Mouse (Mus musculus) limb, embryonic 14.5 days (tissue): ENCODE results near the gene Shroom4. TPM values are rescaled to one million over a fixed set of nuclear protein-coding genes. Genes with fewer than 3 reads are reported as not detected.
A peak's percentile ranks its signal among the peaks of the same experiment; 100 is the strongest.

Experiments
- ATAC-seq: fragments of 200-750 bp; cut with Nextera tagmentation; 2 replicates; pipeline ENCODE4 v1.8.0; 2017; ENCODE audit warnings: low read depth, moderate number of reproducible peaks, moderate TSS enrichment; ENCODE audit not compliant: low FRiP score
- DNase-seq: peaks from one replicate; pipeline ENCODE4 v3.0.0-alpha.2; 2015; ENCODE audit warnings: low spot score
- H3K27ac ChIP-seq: fragments of 300-500 bp; sonication (generic); replicated peaks from 2 replicates; pipeline ENCODE4 v1.5.1; 2014; ENCODE audit warnings: low read depth, mild to moderate bottlenecking, low read length, moderate library complexity, mixed read lengths
- H3K27me3 ChIP-seq: fragments of 300-500 bp; sonication (generic); 2 replicates; pipeline ENCODE4 v1.6.1; 2014; ENCODE audit warnings: low read length, mixed read lengths; ENCODE audit not compliant: control insufficient read depth, insufficient read depth
- H3K36me3 ChIP-seq: fragments of 300-500 bp; sonication (generic); 2 replicates; pipeline ENCODE4 v1.6.1; 2014; ENCODE audit warnings: mild to moderate bottlenecking, low read length, moderate library complexity, mixed read lengths; ENCODE audit not compliant: control insufficient read depth, insufficient read depth
- H3K4me1 ChIP-seq: fragments of 300-500 bp; sonication (generic); 2 replicates; pipeline ENCODE4 v1.6.1; 2014; ENCODE audit warnings: antibody characterized with exemption, low read length, mixed read lengths; ENCODE audit not compliant: control insufficient read depth, insufficient read depth
- H3K4me2 ChIP-seq: fragments of 300-500 bp; sonication (generic); replicated peaks from 2 replicates; pipeline ENCODE4 v1.6.1; 2014; ENCODE audit warnings: low read depth, mild to moderate bottlenecking, low read length, moderate library complexity; ENCODE audit not compliant: severe bottlenecking
- H3K4me3 ChIP-seq: fragments of 300-500 bp; sonication (generic); replicated peaks from 2 replicates; pipeline ENCODE4 v1.5.1; 2014; ENCODE audit warnings: low read length
- H3K9ac ChIP-seq: fragments of 300-500 bp; sonication (generic); 2 replicates; pipeline ENCODE4 v1.6.1; 2014; ENCODE audit warnings: mild to moderate bottlenecking, low read depth, low read length, moderate library complexity; ENCODE audit not compliant: severe bottlenecking
- H3K9me3 ChIP-seq: fragments of 300-500 bp; sonication (generic); 2 replicates; pipeline ENCODE4 v1.6.1; 2016; ENCODE audit warnings: low read length; ENCODE audit not compliant: control insufficient read depth
- POLR2A ChIP-seq: fragments of 200-500 bp; IDR thresholded peaks from 2 replicates; pipeline ENCODE4 v1.8.0; 2012; ENCODE audit warnings: inconsistent platforms, mild to moderate bottlenecking, moderate library complexity, borderline replicate concordance; ENCODE audit not compliant: insufficient read depth, insufficient read length; ENCODE audit errors: extremely low read depth
- WGBS: fragments of 180-500 bp; shearing (Covaris S2); extraction: QIAGEN DNeasy Blood & Tissue Kit; methylation state at CpG from one replicate; pipeline ENCODE4 v1.1.7; 2014; 5-methylcytosine and 5-hydroxymethylcytosine counted together
- polyA plus RNA-seq, 2 experiments: library from polyadenylated mRNA; depleted of rRNA in 1 of 2; stranded (reverse) in 1 of 2; unstranded in 1 of 2; fragments of >200 nt; fragmentation: Nextera tagmentation in 1 of 2; extraction: Ambion mirVana in 1 of 2; gene quantifications; 2 replicates each; pipeline versions ENCODE4 v1.2.1 to v1.2.3; 2012 to 2014

Shroom4 gene
- polyA plus RNA-seq, 2 experiments = 6.8 to 7.3 TPM

DNA sequence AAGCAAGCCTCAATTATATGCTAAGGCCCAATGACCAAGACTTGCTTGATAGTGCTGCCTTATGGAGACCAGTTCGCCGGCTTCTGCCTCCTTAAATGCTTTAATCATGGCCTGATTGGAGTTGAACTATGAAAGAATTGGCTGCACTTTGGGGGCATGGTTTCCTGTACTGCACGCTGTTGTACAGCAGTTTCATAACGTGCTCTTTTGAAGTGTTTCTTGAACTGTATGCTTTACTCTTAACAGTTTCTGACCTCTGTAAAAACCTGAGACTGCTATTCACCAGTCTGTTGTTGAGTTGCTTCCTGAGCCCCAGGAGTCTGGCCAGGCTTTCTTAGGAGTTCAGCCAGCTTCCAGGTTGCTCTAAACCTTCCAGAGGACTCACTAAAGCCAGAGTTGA lies 90.8 kb downstream of the Shroom4 start:
- Histone ChIP-seq H3K36me3 (no peaks in the 10 kb centered on the region), H3K9me3 (no peaks in the 10 kb centered on the region), H3K27ac (no peak overlapping the region), H3K4me1 (no peaks in the 10 kb centered on the region), H3K9ac (no peak overlapping the region), H3K27me3 (no peaks in the 10 kb centered on the region), H3K4me2 (no peak overlapping the region), H3K4me3 (no peak overlapping the region)
- no peak for ATAC-seq
- no peak for DNase-seq
- no peak for TF ChIP-seq POLR2A
- 51% methylated on average over 4 of the region's 4 CpGs for WGBS

DNA sequence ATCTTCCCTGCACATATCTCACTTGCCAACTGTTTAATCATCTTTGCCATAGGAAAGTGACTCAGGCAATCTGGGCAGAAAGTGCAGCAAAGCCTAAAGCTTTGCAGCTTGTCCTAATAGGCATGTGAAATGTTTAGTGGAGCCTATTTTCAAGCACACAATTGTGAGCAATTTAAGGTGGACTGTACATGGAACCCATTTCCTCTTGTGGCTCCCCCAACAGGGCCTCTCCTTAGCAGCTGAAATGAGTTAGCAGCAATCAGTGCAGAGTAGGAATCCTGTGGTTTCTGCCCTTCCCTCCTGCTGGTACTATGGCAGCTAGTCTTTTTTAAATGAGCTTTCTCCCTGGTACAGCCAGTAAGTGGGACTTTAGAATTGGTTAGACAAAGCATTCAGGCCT lies 95.8 kb downstream of the Shroom4 start:
- no peaks in the 10 kb centered on the region for H3K27me3 ChIP-seq
- no peak overlapping the region for H3K4me2 ChIP-seq
- DNase-seq (peak; percentile 20), ATAC-seq (no peak)
- H3K36me3 ChIP-seq = no peaks in the 10 kb centered on the region
- H3K4me3 ChIP-seq = no peak overlapping the region
- H3K9me3 ChIP-seq = no peaks in the 10 kb centered on the region
- peaks cover 8% of the 10 kb centered on the region; the same call in 1 of the 2 replicates for H3K4me1 ChIP-seq
- TF ChIP-seq POLR2A = no peak
- no peak overlapping the region for H3K27ac ChIP-seq
- no peak overlapping the region for H3K9ac ChIP-seq

DNA sequence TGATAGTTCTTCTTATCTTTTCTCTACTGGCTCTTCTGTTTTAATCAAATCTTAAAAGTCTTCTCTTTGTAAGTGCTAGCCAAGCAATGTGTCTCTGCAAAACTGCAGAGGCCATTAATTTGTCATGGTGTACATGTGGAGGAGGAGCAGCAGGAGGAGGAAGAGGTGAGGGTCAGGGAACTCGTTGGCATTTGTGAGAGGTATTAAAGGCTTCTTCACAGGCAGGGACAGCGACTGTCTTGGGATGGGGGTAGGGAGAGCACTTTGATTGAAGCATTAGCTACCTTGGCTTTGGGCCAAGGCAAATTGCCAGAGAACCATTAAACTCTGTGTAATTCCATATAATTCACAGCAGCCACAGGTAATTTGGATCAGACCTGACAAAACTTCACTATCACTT lies 96.7 kb downstream of the Shroom4 start:
- TF ChIP-seq POLR2A = no peak
- Histone ChIP-seq H3K27ac (no peak overlapping the region), H3K4me2 (no peak overlapping the region), H3K9me3 (no peaks in the 10 kb centered on the region), H3K27me3 (no peaks in the 10 kb centered on the region), H3K4me3 (no peak overlapping the region), H3K9ac (no peak overlapping the region), H3K36me3 (no peaks in the 10 kb centered on the region), H3K4me1 (peaks cover 8% of the 10 kb centered on the region; the same call in 1 of the 2 replicates)
- no peak for ATAC-seq
- DNase-seq = no peak
- 19% methylated on average over 2 of the region's 2 CpGs for WGBS

DNA sequence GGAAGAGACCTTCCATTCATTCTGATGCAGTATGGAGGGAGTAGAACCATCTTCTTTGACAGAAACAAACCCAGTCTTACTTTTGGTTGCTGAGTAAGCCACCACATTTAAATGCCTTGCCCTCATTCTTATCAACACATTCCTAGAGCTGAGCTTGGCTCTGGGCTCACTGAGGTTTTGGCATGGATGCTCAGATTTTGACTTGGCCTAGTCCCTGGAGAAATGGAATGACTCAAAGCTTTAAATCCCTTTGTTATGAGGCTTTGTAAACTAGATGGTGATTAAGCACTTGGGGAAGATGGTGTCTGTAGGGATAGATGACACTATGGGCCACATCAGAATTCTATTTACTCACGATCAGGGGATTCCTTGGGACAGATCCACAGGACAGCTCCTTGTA lies 102.2 kb downstream of the Shroom4 start:
- H3K9ac ChIP-seq = no peak overlapping the region
- H3K9me3 ChIP-seq = no peaks in the 10 kb centered on the region
- no peak overlapping the region for H3K4me3 ChIP-seq
- H3K4me1 ChIP-seq = no peaks in the 10 kb centered on the region
- H3K36me3 ChIP-seq = no peaks in the 10 kb centered on the region
- no peak for TF ChIP-seq POLR2A
- no peak for ATAC-seq
- H3K27ac ChIP-seq = no peak overlapping the region
- WGBS = 80% methylated on average over 1 of the region's 1 CpGs
- no peaks in the 10 kb centered on the region for H3K27me3 ChIP-seq
- DNase-seq = no peak
- H3K4me2 ChIP-seq = no peak overlapping the region

DNA sequence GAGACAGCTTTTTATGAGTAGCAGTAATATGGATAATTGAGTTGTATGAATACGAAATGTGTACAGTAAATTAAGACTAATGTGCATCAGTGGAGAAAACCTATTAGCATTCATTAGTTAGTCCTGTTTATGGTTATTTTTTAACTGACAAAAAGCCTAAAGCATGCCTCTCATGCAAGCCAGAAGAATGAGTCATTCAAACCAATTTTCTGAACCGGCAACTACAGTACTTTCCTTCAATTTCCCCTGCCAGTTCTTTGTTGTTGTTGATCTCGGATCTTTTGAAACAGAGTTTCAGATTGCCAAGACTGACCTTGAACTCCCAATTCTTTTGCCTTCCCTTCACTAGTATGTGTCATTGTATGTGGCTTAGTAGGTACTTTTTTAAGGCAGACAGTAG lies 117.6 kb downstream of the Shroom4 start:
- no peak for TF ChIP-seq POLR2A
- Histone ChIP-seq H3K27me3 (no peaks in the 10 kb centered on the region), H3K27ac (no peak overlapping the region), H3K9ac (no peak overlapping the region), H3K4me2 (no peak overlapping the region), H3K9me3 (no peaks in the 10 kb centered on the region), H3K4me3 (no peak overlapping the region), H3K4me1 (no peaks in the 10 kb centered on the region), H3K36me3 (no peaks in the 10 kb centered on the region)
- no peak for ATAC-seq
- 79% methylated on average over 3 of the region's 3 CpGs for WGBS
- no peak for DNase-seq

DNA sequence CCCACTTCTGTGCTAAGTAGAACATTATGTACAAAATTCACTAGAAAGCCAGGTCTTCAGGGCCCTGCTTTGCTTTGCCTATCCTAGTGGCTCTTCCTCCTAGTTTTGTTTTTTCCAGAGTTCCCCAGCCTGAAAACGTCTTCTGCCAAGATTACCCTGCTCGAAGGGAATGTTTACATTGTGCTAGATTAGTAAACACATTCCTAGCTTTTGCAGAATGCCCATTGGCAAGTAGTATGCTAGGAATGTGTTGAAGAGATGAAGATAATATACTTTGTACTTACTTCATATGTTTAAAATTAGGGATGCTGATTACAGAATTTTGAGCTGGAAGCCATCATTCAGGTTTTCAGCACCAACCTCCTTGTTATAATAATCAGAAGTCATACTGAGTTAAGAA lies 118.8 kb downstream of the Shroom4 start:
- H3K9ac ChIP-seq = no peak overlapping the region
- no peak for TF ChIP-seq POLR2A
- ATAC-seq (no peak), DNase-seq (no peak)
- no peaks in the 10 kb centered on the region for H3K9me3 ChIP-seq
- no peaks in the 10 kb centered on the region for H3K36me3 ChIP-seq
- H3K4me3 ChIP-seq = no peak overlapping the region
- H3K27ac ChIP-seq = no peak overlapping the region
- 35% methylated on average over 2 of the region's 2 CpGs for WGBS
- no peaks in the 10 kb centered on the region for H3K4me1 ChIP-seq
- H3K27me3 ChIP-seq = no peaks in the 10 kb centered on the region
- H3K4me2 ChIP-seq = no peak overlapping the region
